Mouse (Mus musculus): ENCODE measurements around the gene Ppm1n.

- TF ChIP-seq CTCF (IDR thresholded peaks at IDR 0.05; ENCODE audit: low read depth, low read length) (no peak), POLR2A (IDR thresholded peaks at IDR 0.05; ENCODE audit: extremely low read depth, insufficient read depth, low read length) (no peak)
These were observed 41.5 kb downstream of the Ppm1n start for GRCm38 (mm10) chr7:19238344-19238743.
